Mouse (Mus musculus) intestine, postnatal 0 days (tissue): Measurements from ENCODE around the gene Mad2l1bp. TPM values are rescaled to one million over a fixed set of nuclear protein-coding genes. Genes with fewer than 3 reads are reported as not detected.

Source experiments
- ATAC-seq: fragments of 200-750 bp; cut with Nextera tagmentation; 2 replicates; pipeline ENCODE4 v1.8.0; 2017; ENCODE audit warnings: mild to moderate bottlenecking, moderate TSS enrichment, moderate library complexity
- H3K27ac ChIP-seq: fragments of 300-500 bp; sonication (generic); 2 replicates; pipeline ENCODE4 v1.5.1; 2014; ENCODE audit warnings: mild to moderate bottlenecking, low read depth, low read length, moderate library complexity
- H3K27me3 ChIP-seq: fragments of 300-500 bp; sonication (generic); replicated peaks from 2 replicates; pipeline ENCODE4 v1.6.1; 2014; ENCODE audit warnings: low read length, mixed read lengths; ENCODE audit not compliant: control insufficient read depth, insufficient read depth
- H3K36me3 ChIP-seq: fragments of 300-500 bp; sonication (generic); 2 replicates; pipeline ENCODE4 v1.6.1; 2014; ENCODE audit warnings: mild to moderate bottlenecking, moderate library complexity; ENCODE audit not compliant: control insufficient read depth, insufficient read depth
- H3K4me1 ChIP-seq: fragments of 300-500 bp; sonication (generic); replicated peaks from 2 replicates; pipeline ENCODE4 v1.6.1; 2014; ENCODE audit warnings: antibody characterized with exemption, low read length, mixed read lengths; ENCODE audit not compliant: control insufficient read depth, insufficient read depth
- H3K4me2 ChIP-seq: fragments of 300-500 bp; sonication (generic); replicated peaks from 2 replicates; pipeline ENCODE4 v1.6.1; 2014; ENCODE audit warnings: low read depth, mild to moderate bottlenecking, moderate library complexity
- H3K4me3 ChIP-seq: fragments of 300-500 bp; sonication (generic); 2 replicates; pipeline ENCODE4 v1.5.1; 2014; ENCODE audit warnings: low read depth, low read length
- H3K9ac ChIP-seq: fragments of 300-500 bp; sonication (generic); 2 replicates; pipeline ENCODE4 v1.6.1; 2014; ENCODE audit warnings: mild to moderate bottlenecking, low read depth, low read length
- H3K9me3 ChIP-seq: fragments of 300-500 bp; sonication (generic); 2 replicates; pipeline ENCODE4 v1.6.1; 2016; ENCODE audit warnings: mixed run types; ENCODE audit not compliant: control insufficient read depth
- CTCF ChIP-seq: sonication (generic); IDR thresholded peaks from 2 replicates; pipeline ENCODE4 v1.5.1; 2016; ENCODE audit warnings: low read depth, mild to moderate bottlenecking, control low read depth, antibody characterized with exemption, moderate library complexity
- WGBS: fragments of 180-500 bp; shearing (Covaris S2); extraction: QIAGEN DNeasy Blood & Tissue Kit; methylation state at CpG from one replicate; pipeline ENCODE4 v1.1.7; 2014; 5-methylcytosine and 5-hydroxymethylcytosine counted together
- polyA plus RNA-seq: library from polyadenylated mRNA; unstranded; fragments of >200 nt; fragmentation: Nextera tagmentation; extraction: Ambion mirVana; gene quantifications from 2 replicates; pipeline ENCODE4 v1.2.1, GENCODE M21; 2015

Gene Mad2l1bp
- polyA plus RNA-seq, 1 experiment from 2014 or later, result 40.2 TPM

- Histone ChIP-seq H3K27ac (no peak overlapping the region), H3K27me3 (no peaks in the 10 kb centered on the region), H3K4me1 (no peaks in the 10 kb centered on the region), H3K9ac (no peak overlapping the region), H3K4me3 (no peak overlapping the region), H3K36me3 (peaks cover 31% of the 10 kb centered on the region), H3K4me2 (no peak overlapping the region), H3K9me3 (no peaks in the 10 kb centered on the region)
- no peak for ATAC-seq
- WGBS, result 69% methylated on average over 13 of the region's 13 CpGs
- no peak for TF ChIP-seq CTCF
These were observed 35.5 kb downstream of the Mad2l1bp start for GRCm38 (mm10) chr17:46117623-46118422.

DNA sequence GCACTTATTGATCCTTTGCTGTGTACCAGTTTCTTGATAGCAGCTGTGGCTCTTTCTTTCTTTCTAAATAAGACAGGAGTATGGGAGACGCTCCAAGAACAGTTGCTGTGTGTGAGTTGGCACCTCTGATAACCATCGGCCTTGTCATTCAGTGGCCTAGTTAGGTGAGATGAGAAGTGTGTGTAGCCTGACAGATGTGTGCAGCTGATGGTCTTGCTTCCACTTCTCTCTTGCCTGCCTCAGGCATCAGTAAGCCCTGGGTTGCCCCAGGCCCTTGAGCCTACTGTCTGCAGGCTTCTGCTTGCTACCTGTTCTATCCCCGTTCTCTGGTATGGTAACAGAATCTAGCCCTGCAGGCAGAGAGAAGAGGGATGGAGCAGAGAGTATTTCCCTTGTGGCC lies 36.5 kb downstream of the Mad2l1bp start:
- no peak overlapping the region for H3K9ac ChIP-seq
- ATAC-seq, result no peak
- peaks cover 25% of the 10 kb centered on the region for H3K36me3 ChIP-seq
- H3K9me3 ChIP-seq, result no peaks in the 10 kb centered on the region
- no peak for TF ChIP-seq CTCF
- no peak overlapping the region for H3K27ac ChIP-seq
- no peaks in the 10 kb centered on the region for H3K4me1 ChIP-seq
- H3K4me3 ChIP-seq, result no peak overlapping the region
- no peaks in the 10 kb centered on the region for H3K27me3 ChIP-seq
- H3K4me2 ChIP-seq, result no peak overlapping the region
- WGBS, result 86% methylated on average over 3 of the region's 3 CpGs

- H3K4me2 ChIP-seq, result no peak overlapping the region
- H3K27me3 ChIP-seq, result no peaks in the 10 kb centered on the region
- no peak for ATAC-seq
- no peak overlapping the region for H3K4me3 ChIP-seq
- H3K27ac ChIP-seq, result no peak overlapping the region
- H3K9me3 ChIP-seq, result no peaks in the 10 kb centered on the region
- no peak overlapping the region for H3K9ac ChIP-seq
- peaks cover 25% of the 10 kb centered on the region for H3K36me3 ChIP-seq
- no peak for TF ChIP-seq CTCF
- H3K4me1 ChIP-seq, result peaks cover 4% of the 10 kb centered on the region; the same call in 1 of the 2 replicates
- WGBS, result 73% methylated on average over 11 of the region's 11 CpGs
These were observed 37.2 kb downstream of the Mad2l1bp start for GRCm38 (mm10) chr17:46116138-46116537.

DNA sequence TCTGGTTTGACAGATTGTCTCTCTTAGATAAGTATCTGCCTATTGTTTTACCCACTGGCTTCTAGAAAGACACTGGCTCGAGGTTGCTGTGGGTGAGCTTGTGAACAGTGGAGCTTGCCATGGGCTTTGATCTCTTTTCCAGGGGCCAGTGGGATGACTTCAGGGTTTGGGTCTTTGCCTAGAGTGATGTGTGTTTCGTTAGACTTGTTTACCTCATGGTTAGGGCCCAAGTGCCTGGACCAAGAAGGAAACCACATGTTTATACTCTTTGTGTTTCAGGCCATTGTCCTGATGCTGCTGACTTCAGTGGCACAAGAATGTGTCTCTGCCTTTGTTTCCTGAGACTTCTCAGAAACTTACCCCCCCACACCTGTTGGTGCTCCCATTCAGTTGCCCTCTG lies 37.9 kb downstream of the Mad2l1bp start:
- no peak for ATAC-seq
- Histone ChIP-seq H3K36me3 (peaks cover 24% of the 10 kb centered on the region), H3K4me1 (peaks cover 4% of the 10 kb centered on the region; the same call in 1 of the 2 replicates), H3K4me3 (no peak overlapping the region), H3K27me3 (no peaks in the 10 kb centered on the region), H3K4me2 (no peak overlapping the region), H3K27ac (no peak overlapping the region), H3K9me3 (no peaks in the 10 kb centered on the region), H3K9ac (no peak overlapping the region)
- WGBS, result 26% methylated on average over 2 of the region's 2 CpGs
- no peak for TF ChIP-seq CTCF

GRCm38 (mm10) chr17:46110402-46111289 lies 42.7 kb downstream of the Mad2l1bp start, which contains the start of gene Mrps18a:
Mrps18a (plus strand) TSS chr17:46110986.
- H3K36me3 ChIP-seq, result no peaks in the 10 kb centered on the region
- H3K4me2 ChIP-seq, result peak within 1 kb of the TSS; percentile 83
- TF ChIP-seq CTCF, result peak; percentile 10; the same call in 1 of the 2 replicates
- 6% methylated on average over 38 of the region's 38 CpGs for WGBS
- H3K9ac ChIP-seq, result peak within 1 kb of the TSS; percentile 86
- H3K27ac ChIP-seq, result peak within 1 kb of the TSS; percentile 64
- H3K4me1 ChIP-seq, result peaks cover 4% of the 10 kb centered on the region; the same call in 1 of the 2 replicates
- no peaks in the 10 kb centered on the region for H3K9me3 ChIP-seq
- peak within 1 kb of the TSS; percentile 86 for H3K4me3 ChIP-seq
- ATAC-seq, result peak; percentile 94
- H3K27me3 ChIP-seq, result no peaks in the 10 kb centered on the region; the same call in 1 of the 2 replicates

DNA sequence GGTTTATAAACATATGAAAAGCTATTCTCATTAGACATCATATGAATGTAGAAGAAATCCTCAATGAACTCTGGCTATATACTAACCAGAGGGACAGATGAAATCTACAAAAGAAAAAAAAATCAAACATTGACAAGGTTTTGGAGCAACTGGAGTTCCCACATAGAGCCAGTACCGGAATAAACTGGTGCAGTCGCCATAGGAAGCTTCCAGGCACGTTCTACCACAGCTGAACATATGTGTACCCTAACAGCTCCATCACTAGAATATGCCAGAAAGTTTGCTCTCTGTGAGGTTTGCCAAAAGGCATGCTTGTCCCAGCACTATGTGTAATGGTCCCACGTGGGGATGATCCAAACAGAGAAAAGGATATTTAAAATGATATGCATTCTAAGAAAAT lies 45.1 kb downstream of the Mad2l1bp start:
- WGBS, result 85% methylated on average over 4 of the region's 4 CpGs
- H3K4me3 ChIP-seq, result no peak overlapping the region
- H3K27ac ChIP-seq, result no peak overlapping the region
- no peaks in the 10 kb centered on the region; the same call in 1 of the 2 replicates for H3K27me3 ChIP-seq
- H3K4me1 ChIP-seq, result peaks cover 4% of the 10 kb centered on the region; the same call in 1 of the 2 replicates
- ATAC-seq, result no peak
- no peaks in the 10 kb centered on the region for H3K9me3 ChIP-seq
- H3K9ac ChIP-seq, result no peak overlapping the region
- H3K4me2 ChIP-seq, result no peak overlapping the region
- TF ChIP-seq CTCF, result no peak
- no peaks in the 10 kb centered on the region for H3K36me3 ChIP-seq
